Mouse (Mus musculus) embryonic facial prominence, embryonic 15.5 days (tissue): ENCODE data around the gene Crebbp. TPM values are rescaled to one million over a fixed set of nuclear protein-coding genes. Genes with fewer than 3 reads are reported as not detected.
A peak's percentile ranks its signal among the peaks of the same experiment; 100 is the strongest.

Experiments used
- ATAC-seq: fragments of 200-750 bp; cut with Nextera tagmentation; 2 replicates; pipeline ENCODE4 v1.8.0; 2017; ENCODE audit warnings: low read depth, moderate TSS enrichment; ENCODE audit not compliant: insufficient number of reproducible peaks, low FRiP score, low TSS enrichment
- H3K27ac ChIP-seq: fragments of 300-500 bp; sonication (generic); replicated peaks from 2 replicates; pipeline ENCODE4 v1.5.1; 2015; ENCODE audit warnings: mild to moderate bottlenecking, inconsistent platforms
- H3K27me3 ChIP-seq: fragments of 300-500 bp; sonication (generic); 2 replicates; pipeline ENCODE4 v1.6.1; 2015; ENCODE audit warnings: inconsistent platforms
- H3K36me3 ChIP-seq: fragments of 300-500 bp; sonication (generic); 2 replicates; pipeline ENCODE4 v1.6.1; 2015; ENCODE audit warnings: mild to moderate bottlenecking, inconsistent platforms
- H3K4me1 ChIP-seq: fragments of 300-500 bp; sonication (generic); 2 replicates; pipeline ENCODE4 v1.6.1; 2015; ENCODE audit warnings: inconsistent platforms
- H3K4me2 ChIP-seq: fragments of 300-500 bp; sonication (generic); replicated peaks from 2 replicates; pipeline ENCODE4 v1.6.1; 2015; ENCODE audit warnings: mild to moderate bottlenecking, inconsistent platforms
- H3K4me3 ChIP-seq: fragments of 300-500 bp; sonication (generic); replicated peaks from 2 replicates; pipeline ENCODE4 v1.5.1; 2015; ENCODE audit warnings: mild to moderate bottlenecking, inconsistent platforms
- H3K9ac ChIP-seq: fragments of 300-500 bp; sonication (generic); 2 replicates; pipeline ENCODE4 v1.6.1; 2015; ENCODE audit warnings: inconsistent platforms
- H3K9me3 ChIP-seq: fragments of 300-500 bp; sonication (generic); replicated peaks from 2 replicates; pipeline ENCODE4 v1.6.1; 2016; ENCODE audit warnings: inconsistent platforms
- WGBS: fragments of 180-500 bp; shearing (Covaris S2); methylation state at CpG from one replicate; pipeline ENCODE4 v1.1.7; 2015; 5-methylcytosine and 5-hydroxymethylcytosine counted together
- polyA plus RNA-seq: library from polyadenylated mRNA; unstranded; fragments of >200 nt; fragmentation: Nextera tagmentation; extraction: Ambion mirVana; gene quantifications from 2 replicates; pipeline ENCODE4 v1.2.1, GENCODE M21; 2015

Gene Crebbp
- polyA plus RNA-seq, 1 experiment from 2014 or later = 36.1 TPM

- Histone ChIP-seq H3K9ac (no peak overlapping the region), H3K9me3 (no peaks in the 10 kb centered on the region), H3K27me3 (no peaks in the 10 kb centered on the region), H3K4me2 (no peak overlapping the region), H3K27ac (peak overlapping the region; percentile 31; the same call in 1 of the 2 replicates), H3K4me3 (no peak overlapping the region), H3K36me3 (no peaks in the 10 kb centered on the region), H3K4me1 (peaks cover 12% of the 10 kb centered on the region)
- peak; percentile 34; the same call in 1 of the 2 replicates for ATAC-seq
- WGBS = 69% methylated on average over 4 of the region's 4 CpGs
These were observed 53.4 kb downstream of the Crebbp start for GRCm38 (mm10) chr16:4160246-4160897.

DNA sequence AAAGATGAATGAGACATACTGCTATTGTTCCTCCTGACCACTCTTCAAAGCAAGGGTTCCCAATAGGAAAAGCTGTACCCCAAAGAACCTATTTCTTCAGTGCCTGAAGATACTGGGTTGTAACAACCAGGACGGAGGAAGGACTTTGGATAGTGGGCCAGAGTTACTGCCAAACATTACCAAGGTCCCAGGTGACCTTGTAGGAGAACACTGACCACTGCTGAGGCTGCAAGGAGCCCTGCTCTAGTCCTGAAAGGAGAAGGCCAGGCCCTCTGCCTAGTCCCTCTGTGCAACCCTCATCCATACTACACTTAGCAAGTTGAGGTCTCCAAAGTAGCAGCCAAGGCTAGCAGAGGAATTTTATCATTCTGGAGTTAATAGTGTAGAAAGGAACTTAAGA is 60.7 kb downstream of the Crebbp start:
- Histone ChIP-seq H3K36me3 (peaks cover 22% of the 10 kb centered on the region), H3K4me3 (no peak overlapping the region), H3K27me3 (no peaks in the 10 kb centered on the region), H3K4me1 (no peaks in the 10 kb centered on the region), H3K9ac (no peak overlapping the region), H3K27ac (no peak overlapping the region), H3K4me2 (no peak overlapping the region), H3K9me3 (no peaks in the 10 kb centered on the region)
- ATAC-seq = no peak
- 89% methylated on average over 1 of the region's 1 CpGs for WGBS

DNA sequence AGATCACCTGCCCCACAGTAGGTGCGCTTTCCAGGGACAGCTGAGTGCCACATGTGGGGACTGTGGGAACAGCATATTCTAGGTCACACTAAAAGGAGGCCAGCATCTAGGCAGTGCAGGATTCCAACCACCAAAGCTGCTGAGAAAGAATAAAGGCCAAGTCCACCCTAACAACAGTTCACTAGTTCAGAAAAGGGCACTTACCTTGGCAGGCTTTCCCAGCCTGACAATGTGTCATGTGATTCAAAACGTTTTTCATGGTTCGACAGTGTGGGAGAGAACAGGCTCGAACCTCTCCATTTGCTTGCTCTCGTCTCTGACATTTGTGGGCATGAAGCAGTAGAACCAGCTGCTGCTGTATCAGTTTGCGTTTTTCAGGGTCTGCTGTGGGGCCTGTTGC is 75.3 kb downstream of the Crebbp start:
- Histone ChIP-seq H3K9me3 (no peaks in the 10 kb centered on the region), H3K4me2 (no peak overlapping the region), H3K4me3 (no peak overlapping the region), H3K9ac (no peak overlapping the region), H3K4me1 (no peaks in the 10 kb centered on the region), H3K27ac (no peak overlapping the region), H3K27me3 (no peaks in the 10 kb centered on the region), H3K36me3 (peaks cover 26% of the 10 kb centered on the region)
- WGBS = 60% methylated on average over 6 of the region's 6 CpGs
- ATAC-seq = no peak

GRCm38 (mm10) chr16:4133754-4134153 is 80.0 kb downstream of the Crebbp start:
- Histone ChIP-seq H3K36me3 (peaks cover 26% of the 10 kb centered on the region), H3K9ac (no peak overlapping the region)
- no peak for ATAC-seq

GRCm38 (mm10) chr16:4128894-4129293 is 84.9 kb downstream of the Crebbp start:
- no peaks in the 10 kb centered on the region for H3K4me1 ChIP-seq
- 63% methylated on average over 1 of the region's 1 CpGs for WGBS
- H3K27me3 ChIP-seq = no peaks in the 10 kb centered on the region
- H3K27ac ChIP-seq = no peak overlapping the region
- no peak overlapping the region for H3K4me3 ChIP-seq
- H3K4me2 ChIP-seq = no peak overlapping the region
- no peaks in the 10 kb centered on the region for H3K9me3 ChIP-seq
- peaks cover 36% of the 10 kb centered on the region for H3K36me3 ChIP-seq
- no peak for ATAC-seq
- no peak overlapping the region for H3K9ac ChIP-seq

More at GRCm38 (mm10) chr16:4133754-4134153, 80.0 kb downstream of the Crebbp start:
- Histone ChIP-seq H3K4me3 (no peak overlapping the region), H3K4me2 (no peak overlapping the region), H3K4me1 (no peaks in the 10 kb centered on the region), H3K27ac (no peak overlapping the region), H3K9me3 (no peaks in the 10 kb centered on the region), H3K27me3 (no peaks in the 10 kb centered on the region)
- WGBS = 97% methylated on average over 1 of the region's 1 CpGs

- H3K27ac ChIP-seq = no peak overlapping the region
- H3K9me3 ChIP-seq = no peaks in the 10 kb centered on the region
- no peaks in the 10 kb centered on the region for H3K4me1 ChIP-seq
- H3K27me3 ChIP-seq = no peaks in the 10 kb centered on the region
- no peak overlapping the region for H3K4me3 ChIP-seq
- no peak overlapping the region for H3K9ac ChIP-seq
- 96% methylated on average over 4 of the region's 4 CpGs for WGBS
- ATAC-seq = no peak
- peaks cover 79% of the 10 kb centered on the region for H3K36me3 ChIP-seq
- no peak overlapping the region for H3K4me2 ChIP-seq
These were observed 96.7 kb downstream of the Crebbp start for GRCm38 (mm10) chr16:4117072-4117471.

DNA sequence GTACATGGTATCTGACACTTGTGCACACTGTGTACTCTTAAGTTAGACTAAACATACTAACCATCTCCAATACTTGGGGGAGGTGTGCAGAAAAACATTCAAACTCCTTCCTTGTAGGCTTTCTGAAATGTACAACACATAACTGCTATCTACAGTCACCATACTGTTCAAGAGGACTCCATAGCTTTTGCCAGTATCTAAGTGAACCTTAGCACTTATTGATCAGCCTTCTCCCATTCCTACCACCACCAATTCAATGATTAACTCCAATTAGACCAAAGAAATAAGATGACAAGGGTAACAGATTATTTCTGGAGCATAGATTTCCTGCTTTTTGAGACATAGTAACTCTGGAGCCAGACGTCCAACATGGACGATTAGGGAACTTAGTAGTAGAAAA is 113.4 kb downstream of the Crebbp start:
- no peaks in the 10 kb centered on the region for H3K27me3 ChIP-seq
- H3K36me3 ChIP-seq = peaks cover 65% of the 10 kb centered on the region
- H3K9me3 ChIP-seq = no peaks in the 10 kb centered on the region
- no peak overlapping the region for H3K27ac ChIP-seq
- 92% methylated on average over 2 of the region's 2 CpGs for WGBS
- ATAC-seq = no peak
- H3K4me2 ChIP-seq = no peak overlapping the region
- no peak overlapping the region for H3K4me3 ChIP-seq
- H3K4me1 ChIP-seq = no peaks in the 10 kb centered on the region
- H3K9ac ChIP-seq = no peak overlapping the region

- H3K36me3 ChIP-seq = peaks cover 78% of the 10 kb centered on the region
- no peak overlapping the region for H3K4me2 ChIP-seq
- WGBS = 97% methylated on average over 1 of the region's 1 CpGs
- no peak overlapping the region for H3K9ac ChIP-seq
- H3K9me3 ChIP-seq = no peaks in the 10 kb centered on the region
- H3K27ac ChIP-seq = no peak overlapping the region
- no peak for ATAC-seq
- no peaks in the 10 kb centered on the region for H3K27me3 ChIP-seq
- H3K4me3 ChIP-seq = no peak overlapping the region
- no peaks in the 10 kb centered on the region for H3K4me1 ChIP-seq
These were observed 116.3 kb downstream of the Crebbp start for GRCm38 (mm10) chr16:4097521-4097920.

GRCm38 (mm10) chr16:4096898-4097297 is 116.9 kb downstream of the Crebbp start:
- Histone ChIP-seq H3K27ac (no peak overlapping the region), H3K4me3 (no peak overlapping the region), H3K4me2 (no peak overlapping the region), H3K27me3 (no peaks in the 10 kb centered on the region), H3K4me1 (no peaks in the 10 kb centered on the region), H3K9me3 (no peaks in the 10 kb centered on the region), H3K9ac (no peak overlapping the region), H3K36me3 (peaks cover 82% of the 10 kb centered on the region)
- ATAC-seq = no peak

DNA sequence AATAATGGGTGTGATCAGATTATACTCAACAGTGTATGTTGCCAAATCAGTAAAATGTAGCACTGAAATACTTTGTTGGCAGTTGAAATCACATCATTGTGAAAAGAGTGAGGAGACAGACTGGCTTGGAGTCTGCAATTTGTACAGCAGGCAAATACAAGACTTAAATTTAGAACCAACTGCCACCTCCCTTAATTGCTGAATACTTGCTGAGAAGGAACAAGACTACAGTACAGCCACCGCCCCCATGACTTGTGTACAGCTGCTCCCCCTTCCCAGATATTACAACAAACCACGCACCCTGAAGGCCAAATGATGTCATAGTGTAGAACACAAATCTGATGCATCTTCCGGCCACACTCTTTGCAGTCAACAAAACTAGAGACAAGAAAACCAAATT is 117.7 kb downstream of the Crebbp start:
- no peaks in the 10 kb centered on the region for H3K9me3 ChIP-seq
- H3K36me3 ChIP-seq = peaks cover 84% of the 10 kb centered on the region
- no peaks in the 10 kb centered on the region for H3K27me3 ChIP-seq
- H3K4me3 ChIP-seq = no peak overlapping the region
- no peak overlapping the region for H3K27ac ChIP-seq
- H3K4me1 ChIP-seq = no peaks in the 10 kb centered on the region
- WGBS = 90% methylated on average over 3 of the region's 3 CpGs
- no peak overlapping the region for H3K9ac ChIP-seq
- H3K4me2 ChIP-seq = no peak overlapping the region
- ATAC-seq = no peak

- Histone ChIP-seq H3K27me3 (no peaks in the 10 kb centered on the region), H3K4me1 (no peaks in the 10 kb centered on the region), H3K27ac (no peak overlapping the region), H3K9ac (no peak overlapping the region), H3K9me3 (no peaks in the 10 kb centered on the region), H3K36me3 (peaks cover 82% of the 10 kb centered on the region), H3K4me2 (no peak overlapping the region), H3K4me3 (no peak overlapping the region)
- ATAC-seq = no peak
- 94% methylated on average over 8 of the region's 8 CpGs for WGBS
These were observed 126.4 kb downstream of the Crebbp start for GRCm38 (mm10) chr16:4087214-4087913.
